Mouse (Mus musculus): ENCODE results near the gene Golga1. TPM values are rescaled to one million over a fixed set of nuclear protein-coding genes. Genes with fewer than 3 reads are reported as not detected.
A peak's percentile ranks its signal among the peaks of the same experiment; 100 is the strongest.

The Golga1 gene
- total and polyA plus RNA-seq, 2 experiments from 2014 or later = 23.9 to 36.2 TPM

DNA sequence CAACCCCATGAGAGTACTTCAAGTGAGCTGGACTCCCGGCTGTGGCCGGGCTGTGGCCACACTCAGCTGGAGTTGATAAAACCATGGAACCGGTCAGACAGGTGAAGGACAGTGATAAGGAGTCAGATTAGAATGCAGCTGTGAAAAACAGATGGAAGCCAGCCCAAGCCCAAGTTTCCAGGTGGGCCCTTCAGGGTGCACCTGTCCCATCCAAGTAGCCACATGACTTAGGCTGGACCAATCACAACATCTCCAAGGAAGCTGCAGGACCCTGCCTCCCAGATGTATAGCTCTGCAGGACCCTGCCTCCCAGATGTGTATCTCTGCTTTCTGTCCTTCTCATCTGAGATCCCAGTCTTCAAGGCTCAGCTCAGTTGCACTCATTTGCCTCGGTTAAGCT lies 73.3 kb downstream of the Golga1 start:
- Histone ChIP-seq H3K4me1 (ENCODE audit: insufficient read depth) (no peaks in the 10 kb centered on the region), H3K9me3 (ENCODE audit: low read length) (no peaks in the 10 kb centered on the region), H3K4me3 (ENCODE audit: low read depth, low read length) (no peak overlapping the region), H3K36me3 (ENCODE audit: insufficient read depth) (no peaks in the 10 kb centered on the region), H3K4me2 (ENCODE audit: low read depth) (no peak overlapping the region), H3K9ac (no peak overlapping the region), H3K27ac (ENCODE audit: low read depth, low read length) (no peak overlapping the region), H3K27me3 (ENCODE audit: insufficient read depth, low read length) (no peaks in the 10 kb centered on the region)
- WGBS = 75% methylated on average over 4 of the region's 4 CpGs
- no peak for ATAC-seq
- TF ChIP-seq CTCF (IDR thresholded peaks at IDR 0.05; ENCODE audit: low read depth) = no peak
- no peak for DNase-seq

DNA sequence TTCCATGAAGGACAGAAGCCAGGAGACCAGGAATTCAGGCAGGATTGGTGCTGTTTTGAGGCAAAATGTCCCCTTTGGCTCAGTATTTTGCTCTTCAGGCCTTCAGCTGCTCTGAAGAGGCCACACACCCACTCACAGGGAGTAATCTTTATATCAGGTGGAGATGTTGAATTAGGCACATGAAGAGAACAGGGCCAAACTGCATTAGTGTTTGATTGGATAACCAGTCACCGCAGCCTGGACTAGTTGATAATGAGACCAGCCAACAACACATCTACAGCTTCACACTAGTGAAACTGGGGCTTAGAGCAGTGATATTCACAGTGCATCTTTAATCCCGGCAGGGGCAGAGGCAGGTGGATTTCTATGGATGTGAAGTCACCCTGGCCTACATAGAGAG lies 76.4 kb downstream of the Golga1 start:
- 87% methylated on average over 2 of the region's 2 CpGs for whole genome bisulfite sequencing
- Histone ChIP-seq H3K9me3 (ENCODE audit: low read length) (no peaks in the 10 kb centered on the region), H3K4me1 (ENCODE audit: insufficient read depth) (no peaks in the 10 kb centered on the region), H3K4me2 (ENCODE audit: low read depth) (no peak overlapping the region), H3K27me3 (ENCODE audit: insufficient read depth, low read length) (no peaks in the 10 kb centered on the region), H3K27ac (ENCODE audit: low read depth, low read length) (no peak overlapping the region), H3K4me3 (ENCODE audit: low read depth, low read length) (no peak overlapping the region), H3K36me3 (ENCODE audit: insufficient read depth) (no peaks in the 10 kb centered on the region), H3K9ac (no peak overlapping the region)
- DNase-seq = no peak
- ATAC-seq = no peak
- TF ChIP-seq CTCF (IDR thresholded peaks at IDR 0.05; ENCODE audit: low read depth) = no peak

GRCm38 (mm10) chr2:38987803-38988510 lies 77.4 kb downstream of the Golga1 start:
- H3K4me1 ChIP-seq (ENCODE audit: insufficient read depth) = no peaks in the 10 kb centered on the region
- H3K9me3 ChIP-seq (ENCODE audit: low read length) = no peaks in the 10 kb centered on the region
- no peaks in the 10 kb centered on the region for H3K27me3 ChIP-seq (ENCODE audit: insufficient read depth, low read length)
- no peak overlapping the region for H3K27ac ChIP-seq (ENCODE audit: low read depth, low read length)
- no peak for DNase-seq
- no peak overlapping the region for H3K4me3 ChIP-seq (ENCODE audit: low read depth, low read length)
- no peak overlapping the region for H3K4me2 ChIP-seq (ENCODE audit: low read depth)
- no peak for ATAC-seq
- no peak overlapping the region for H3K9ac ChIP-seq
- no peak for TF ChIP-seq CTCF (IDR thresholded peaks at IDR 0.05; ENCODE audit: low read depth)
- WGBS = 84% methylated on average over 6 of the region's 6 CpGs
- H3K36me3 ChIP-seq (ENCODE audit: insufficient read depth) = no peaks in the 10 kb centered on the region

GRCm38 (mm10) chr2:38987371-38987770 lies 78.0 kb downstream of the Golga1 start:
- H3K27me3 ChIP-seq (ENCODE audit: insufficient read depth, low read length) = no peaks in the 10 kb centered on the region
- TF ChIP-seq CTCF (IDR thresholded peaks at IDR 0.05; ENCODE audit: low read depth) = no peak
- no peak overlapping the region for H3K27ac ChIP-seq (ENCODE audit: low read depth, low read length)
- H3K9me3 ChIP-seq (ENCODE audit: low read length) = no peaks in the 10 kb centered on the region
- ATAC-seq = no peak
- DNase-seq = no peak
- 69% methylated on average over 1 of the region's 1 CpGs for WGBS
- no peaks in the 10 kb centered on the region for H3K36me3 ChIP-seq (ENCODE audit: insufficient read depth)
- no peak overlapping the region for H3K4me2 ChIP-seq (ENCODE audit: low read depth)
- no peak overlapping the region for H3K4me3 ChIP-seq (ENCODE audit: low read depth, low read length)
- no peaks in the 10 kb centered on the region for H3K4me1 ChIP-seq (ENCODE audit: insufficient read depth)
- H3K9ac ChIP-seq = no peak overlapping the region

DNA sequence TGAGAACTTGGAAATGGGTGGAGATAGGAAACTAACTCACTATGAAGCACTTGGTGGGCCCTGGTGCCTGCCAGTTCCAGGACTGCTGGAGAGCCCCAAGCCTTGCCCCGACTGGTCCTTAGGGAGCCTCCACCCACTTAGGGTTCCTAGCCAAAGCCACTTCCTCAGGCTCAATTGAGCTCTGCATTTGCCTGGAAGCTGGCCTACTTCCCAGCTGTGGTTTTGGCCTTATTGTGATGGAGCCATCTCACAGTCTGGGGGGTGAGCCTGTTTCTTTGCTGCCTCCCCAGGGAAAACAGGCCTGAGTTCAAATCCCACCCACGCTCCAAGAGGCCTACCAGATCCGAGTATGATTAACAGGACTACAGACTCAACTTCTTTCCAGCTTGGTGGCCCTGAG lies 78.8 kb downstream of the Golga1 start:
- H3K9me3 ChIP-seq (ENCODE audit: low read length) = no peaks in the 10 kb centered on the region
- no peak overlapping the region for H3K27ac ChIP-seq (ENCODE audit: low read depth, low read length)
- no peaks in the 10 kb centered on the region for H3K4me1 ChIP-seq (ENCODE audit: insufficient read depth)
- no peak overlapping the region for H3K4me2 ChIP-seq (ENCODE audit: low read depth)
- no peak for DNase-seq
- no peak for TF ChIP-seq CTCF (IDR thresholded peaks at IDR 0.05; ENCODE audit: low read depth)
- no peak for ATAC-seq
- H3K4me3 ChIP-seq (ENCODE audit: low read depth, low read length) = no peak overlapping the region
- H3K36me3 ChIP-seq (ENCODE audit: insufficient read depth) = no peaks in the 10 kb centered on the region
- WGBS = 79% methylated on average over 3 of the region's 3 CpGs
- no peaks in the 10 kb centered on the region for H3K27me3 ChIP-seq (ENCODE audit: insufficient read depth, low read length)
- no peak overlapping the region for H3K9ac ChIP-seq

GRCm38 (mm10) chr2:38983456-38983855 lies 81.9 kb downstream of the Golga1 start:
- Histone ChIP-seq H3K4me1 (ENCODE audit: insufficient read depth) (no peaks in the 10 kb centered on the region), H3K27ac (ENCODE audit: low read depth, low read length) (no peak overlapping the region), H3K4me3 (ENCODE audit: low read depth, low read length) (no peak overlapping the region), H3K9me3 (ENCODE audit: low read length) (no peaks in the 10 kb centered on the region), H3K36me3 (ENCODE audit: insufficient read depth) (no peaks in the 10 kb centered on the region), H3K27me3 (ENCODE audit: insufficient read depth, low read length) (no peaks in the 10 kb centered on the region), H3K9ac (no peak overlapping the region), H3K4me2 (ENCODE audit: low read depth) (no peak overlapping the region)
- ATAC-seq = no peak
- peak; percentile 33 for TF ChIP-seq CTCF (IDR thresholded peaks at IDR 0.05; ENCODE audit: low read depth)
- WGBS = 96% methylated on average over 2 of the region's 2 CpGs
- no peak for DNase-seq

GRCm38 (mm10) chr2:38977837-38978236 lies 87.5 kb downstream of the Golga1 start:
- no peak for TF ChIP-seq CTCF (IDR thresholded peaks at IDR 0.05; ENCODE audit: low read depth)
- ATAC-seq = no peak

More at GRCm38 (mm10) chr2:38977837-38978236, 87.5 kb downstream of the Golga1 start:
- Histone ChIP-seq H3K27me3 (ENCODE audit: insufficient read depth, low read length) (no peaks in the 10 kb centered on the region), H3K27ac (ENCODE audit: low read depth, low read length) (no peak overlapping the region), H3K9me3 (ENCODE audit: low read length) (no peaks in the 10 kb centered on the region), H3K36me3 (ENCODE audit: insufficient read depth) (no peaks in the 10 kb centered on the region), H3K4me1 (ENCODE audit: insufficient read depth) (no peaks in the 10 kb centered on the region), H3K9ac (no peak overlapping the region), H3K4me2 (ENCODE audit: low read depth) (no peak overlapping the region), H3K4me3 (ENCODE audit: low read depth, low read length) (no peak overlapping the region)
- 52% methylated on average over 4 of the region's 4 CpGs for WGBS
- no peak for DNase-seq

Measured in forebrain, postnatal 0 days (tissue).